Mouse (Mus musculus) neural tube, postnatal 0 days (tissue): Measurements from ENCODE around the gene Grin2b. TPM values are rescaled to one million over a fixed set of nuclear protein-coding genes. Genes with fewer than 3 reads are reported as not detected.

Experiments used
- microRNA-seq: library from miRNA; unstranded; fragments of <30 nt; microRNA quantifications from one replicate; pipeline ENCODE4, GENCODE M21; 2016
- polyA plus RNA-seq: library from polyadenylated mRNA; unstranded; fragments of >200 nt; fragmentation: Nextera tagmentation; extraction: Ambion mirVana; gene quantifications from 2 replicates; pipeline ENCODE4 v1.2.1, GENCODE M21; 2015

Grin2b gene
- 70.9 and 75.4 TPM in 2 replicates for polyA plus RNA-seq

GRCm38 (mm10) chr6:136173191-136173896, at the start of gene Grin2b:
TSS of gene Grin2b (minus strand) at chr6:136173511.

Small RNAs within 50 kb of the gene (microRNA-seq; reads per million reads assigned to microRNA genes)
- not detected for gene Gm22892

Other genes starting within 250 kb of the Grin2b start
- gene Gm8994, start 154.0 kb upstream of the Grin2b start, polyA plus RNA-seq: not detected in 2 replicates
- not detected in 2 replicates for gene E330021D16Rik, start 242.1 kb upstream of the Grin2b start, polyA plus RNA-seq